Mouse (Mus musculus) MEL (cell line): ENCODE results near the gene Klk1b5. TPM values are rescaled to one million over a fixed set of nuclear protein-coding genes. Genes with fewer than 3 reads are reported as not detected.
"Not testable (repeated sequence)": the region's sequence is repeated elsewhere in the genome, so short reads cannot be mapped to it uniquely, and the experiment has no call there.

Source experiments
- DNase-seq: peaks from one replicate; pipeline ENCODE4 v3.0.0; 2011; ENCODE audit warnings: low read depth, low spot score
- H3K27ac ChIP-seq: 2 replicates; pipeline ENCODE4 v1.5.1; 2012; ENCODE audit warnings: low read depth, mild to moderate bottlenecking, control low read depth, low read length, moderate library complexity; ENCODE audit not compliant: control insufficient read depth
- H3K27me3 ChIP-seq, 2 experiments: fragments of 150-350 bp in 1 of 2; sonication (generic) in 1 of 2; 2 replicates each; pipeline ENCODE4 v1.6.1; 2012; ENCODE audit warnings: low read length in 2 of 2, mild to moderate bottlenecking in 2 of 2, improper control_type of control experiment in 1 of 2, moderate library complexity in 1 of 2; ENCODE audit not compliant: insufficient read depth in 2 of 2, control insufficient read depth in 1 of 2
- H3K36me3 ChIP-seq, 2 experiments: 2 replicates each; pipeline ENCODE4 v1.6.1; 2012 to 2014; ENCODE audit warnings: low read length in 2 of 2, improper control_type of control experiment in 1 of 2, inconsistent platforms in 1 of 2, mild to moderate bottlenecking in 1 of 2; ENCODE audit not compliant: insufficient read depth in 2 of 2, control insufficient read depth in 1 of 2
- H3K4me1 ChIP-seq, 2 experiments: fragments of 150-350 bp in 1 of 2; sonication (generic) in 1 of 2; 2 replicates each; pipeline ENCODE4 v1.6.1; 2012; ENCODE audit warnings: low read length in 2 of 2, improper control_type of control experiment in 1 of 2, mild to moderate bottlenecking in 1 of 2; ENCODE audit not compliant: insufficient read depth in 2 of 2, control insufficient read depth in 1 of 2
- H3K4me3 ChIP-seq, 2 experiments: fragments of 150-350 bp in 1 of 2; sonication (generic) in 1 of 2; 2 replicates each; pipeline ENCODE4 v1.5.1; 2012; ENCODE audit warnings: low read depth in 2 of 2, low read length in 2 of 2, mild to moderate bottlenecking in 2 of 2, moderate library complexity in 2 of 2, control low read depth in 1 of 2, improper control_type of control experiment in 1 of 2; ENCODE audit not compliant: control insufficient read depth in 1 of 2, insufficient read depth in 1 of 2
- H3K79me2 ChIP-seq: 2 replicates; pipeline ENCODE4 v1.6.1; 2012; ENCODE audit warnings: mild to moderate bottlenecking, low read length, moderate library complexity; ENCODE audit not compliant: control insufficient read depth, poor library complexity, insufficient read depth
- H3K9ac ChIP-seq: 2 replicates; pipeline ENCODE4 v1.6.1; 2012; ENCODE audit warnings: low read depth, mild to moderate bottlenecking, control low read depth, low read length, moderate library complexity; ENCODE audit not compliant: control insufficient read depth, poor library complexity, severe bottlenecking
- H3K9me3 ChIP-seq: fragments of 150-350 bp; sonication (generic); replicated peaks from 2 replicates; pipeline ENCODE4 v1.6.1; 2012; ENCODE audit warnings: mild to moderate bottlenecking, low read length, improper control_type of control experiment, moderate library complexity; ENCODE audit not compliant: insufficient read depth
- CHD2 ChIP-seq: IDR thresholded peaks from 2 replicates; pipeline ENCODE4 v1.6.1; 2011; ENCODE audit warnings: low read length, improper control_type of control experiment
- ELF1 ChIP-seq: IDR thresholded peaks from 2 replicates; pipeline ENCODE4 v1.6.1; 2014; ENCODE audit warnings: low read depth, mild to moderate bottlenecking, inconsistent platforms, low read length, improper control_type of control experiment, moderate library complexity
- EP300 ChIP-seq, 2 experiments: IDR thresholded peaks; 2 replicates each; pipeline ENCODE4 v1.6.1; 2011; ENCODE audit warnings: improper control_type of control experiment in 2 of 2, low read length in 2 of 2, low read depth in 1 of 2, mild to moderate bottlenecking in 1 of 2
- ETS1 ChIP-seq: IDR thresholded peaks from 2 replicates; pipeline ENCODE4 v1.6.1; 2012; ENCODE audit warnings: low read depth, mild to moderate bottlenecking, inconsistent platforms, low read length, improper control_type of control experiment, moderate library complexity
- GATA1 ChIP-seq: IDR thresholded peaks from 2 replicates; pipeline ENCODE4 v1.6.1; 2011; ENCODE audit warnings: low read depth, low read length, improper control_type of control experiment
- HCFC1 ChIP-seq: IDR thresholded peaks from 2 replicates; pipeline ENCODE4 v1.6.1; 2012; ENCODE audit warnings: low read depth, mild to moderate bottlenecking, inconsistent platforms, low read length, improper control_type of control experiment, moderate library complexity
- JUND ChIP-seq: IDR thresholded peaks from 2 replicates; pipeline ENCODE4 v1.6.1; 2011; ENCODE audit warnings: low read depth, mild to moderate bottlenecking, improper control_type of control experiment, low read length
- KAT2A ChIP-seq: conservative IDR thresholded peaks from 2 replicates; pipeline ENCODE4 v1.6.1; 2012; ENCODE audit warnings: low read depth, low read length, improper control_type of control experiment, inconsistent platforms
- MEF2A ChIP-seq: IDR thresholded peaks from 2 replicates; pipeline ENCODE4 v1.6.1; 2014; ENCODE audit warnings: low read depth, mild to moderate bottlenecking, inconsistent platforms, low read length, improper control_type of control experiment; ENCODE audit not compliant: poor library complexity, insufficient replicate concordance, severe bottlenecking; ENCODE audit errors: extremely low read depth
- RCOR1 ChIP-seq: IDR thresholded peaks from 2 replicates; pipeline ENCODE4 v1.6.1; 2012; ENCODE audit warnings: low read depth, mild to moderate bottlenecking, inconsistent platforms, low read length, improper control_type of control experiment
- TAL1 ChIP-seq: IDR thresholded peaks from 2 replicates; pipeline ENCODE4 v1.6.1; 2012; ENCODE audit warnings: mild to moderate bottlenecking, inconsistent platforms, low read length, moderate library complexity, mixed read lengths
- TCF12 ChIP-seq: IDR thresholded peaks from 2 replicates; pipeline ENCODE4 v1.6.1; 2014; ENCODE audit warnings: low read depth, mild to moderate bottlenecking, inconsistent platforms, low read length, improper control_type of control experiment, moderate library complexity
- UBTF ChIP-seq: IDR thresholded peaks from 2 replicates; pipeline ENCODE4 v1.6.1; 2012; ENCODE audit warnings: low read depth, mild to moderate bottlenecking, inconsistent platforms, low read length, improper control_type of control experiment, moderate library complexity, borderline replicate concordance; ENCODE audit not compliant: insufficient read depth
- ZC3H11A ChIP-seq: IDR thresholded peaks from 2 replicates; pipeline ENCODE4 v1.6.1; 2012; ENCODE audit warnings: low read depth, mild to moderate bottlenecking, inconsistent platforms, low read length, improper control_type of control experiment
- polyA plus RNA-seq, 2 experiments: library from polyadenylated mRNA; stranded (reverse) in 1 of 2; unstranded in 1 of 2; fragments of >175 nt in 1 of 2; fragments of >200 nt in 1 of 2; gene quantifications; 2 replicates each; pipeline versions ENCODE4 v1.2.1 to v1.2.4; 2012; ENCODE audit warnings: low replicate concordance in 2 of 2, low read depth in 1 of 2; ENCODE audit not compliant: insufficient read length in 2 of 2, insufficient read depth in 1 of 2, missing spikeins in 1 of 2
- total RNA-seq: library from RNA; depleted of rRNA; stranded (reverse); fragments of 300-350 nt; gene quantifications from 2 replicates; pipeline ENCODE4 v1.2.3, GENCODE M21; 2012

The Klk1b5 gene
- total and polyA plus RNA-seq, 3 experiments = not detected

DNA sequence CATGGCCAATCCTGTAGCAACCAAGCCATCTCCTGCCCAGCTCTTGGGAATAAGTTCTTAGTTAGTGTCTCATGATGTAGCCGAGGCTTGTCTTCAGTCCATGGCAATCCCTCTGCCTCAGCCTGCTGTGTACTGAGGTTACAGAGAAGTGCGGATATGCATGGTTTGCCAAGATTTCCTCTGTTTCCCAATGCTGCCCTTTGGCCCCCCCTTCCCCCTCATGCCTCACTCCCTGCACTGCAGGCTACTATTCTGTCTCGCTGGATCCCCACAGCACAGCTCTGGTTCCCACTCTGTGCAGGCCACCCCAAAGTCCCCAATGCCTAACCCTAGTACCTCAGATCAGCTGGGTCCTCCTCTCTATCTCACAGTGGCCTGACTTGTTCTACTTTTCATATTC lies 7.4 kb upstream of the Klk1b5 start:
- no peaks in the 10 kb centered on the region for H3K36me3 ChIP-seq
- no peak for DNase-seq
- H3K27ac ChIP-seq = no peak overlapping the region
- H3K4me3 ChIP-seq = no peak overlapping the region
- H3K4me1 ChIP-seq = no peaks in the 10 kb centered on the region
- H3K9ac ChIP-seq = no peak overlapping the region
- H3K79me2 ChIP-seq = no peaks in the 10 kb centered on the region
- H3K27me3 ChIP-seq = no peaks in the 10 kb centered on the region
- no peak for TF ChIP-seq ZC3H11A
- no peak for TF ChIP-seq ELF1
- no peak for TF ChIP-seq KAT2A
- TF ChIP-seq CHD2 = no peak
- TF ChIP-seq HCFC1 = no peak
- TF ChIP-seq UBTF = no peak
- no peak for TF ChIP-seq TAL1
- TF ChIP-seq JUND = no peak
- TF ChIP-seq GATA1 = no peak
- TF ChIP-seq ETS1 = no peak
- TF ChIP-seq MEF2A = no peak
- TF ChIP-seq, all 39 proteins: peak for 0
- no peaks in the 10 kb centered on the region for H3K9me3 ChIP-seq

DNA sequence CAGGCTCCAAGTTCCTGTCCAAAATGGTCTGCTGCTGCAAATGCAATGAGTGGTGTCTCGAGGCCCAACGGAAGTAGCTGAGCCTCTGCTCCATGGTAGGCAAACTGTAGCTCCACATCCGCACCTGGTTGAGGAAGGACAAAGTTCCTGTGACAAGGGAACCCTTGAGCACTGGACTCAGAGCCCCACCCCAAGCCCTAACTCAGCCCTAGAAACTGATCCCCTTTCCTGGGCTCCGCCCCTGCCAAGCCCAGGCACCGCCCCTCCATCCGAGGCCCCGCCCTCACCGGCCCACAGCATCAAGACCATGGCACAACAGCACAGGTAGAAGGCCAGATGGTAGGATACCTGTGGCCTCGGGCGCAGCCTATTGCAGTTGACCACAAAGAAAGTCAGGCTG lies 5.9 kb downstream of the Klk1b5 start:
- H3K36me3 ChIP-seq, H3K4me3 ChIP-seq, H3K79me2 ChIP-seq, H3K27me3 ChIP-seq, H3K9ac ChIP-seq, H3K27ac ChIP-seq, H3K9me3 ChIP-seq: not testable (repeated sequence)
- DNase-seq = peak; percentile 41
- H3K4me1 ChIP-seq = peaks cover 0 to 18% of the 10 kb centered on the region in 2 experiments; a peak in 2 of 4 replicates

DNA sequence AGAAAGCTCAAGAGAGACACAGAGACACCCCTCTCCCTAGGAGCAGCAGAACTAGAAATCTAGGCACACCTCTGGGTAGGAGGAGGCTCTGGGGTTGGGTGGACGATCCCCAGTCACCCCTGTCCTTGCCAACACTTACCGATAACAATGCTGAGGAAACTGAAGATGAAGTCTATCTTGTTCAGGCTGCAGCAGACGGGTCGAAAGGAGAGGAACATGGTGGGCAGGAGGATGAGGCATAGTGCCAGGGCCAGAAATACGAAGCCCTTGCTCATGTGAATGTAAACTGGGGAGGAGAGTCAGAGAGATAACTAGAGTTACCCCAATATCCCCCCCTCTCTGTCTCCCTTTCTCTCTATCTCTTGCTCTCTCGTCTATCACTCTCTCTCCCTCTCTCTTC lies 6.6 kb downstream of the Klk1b5 start:
- H3K79me2 ChIP-seq, H3K36me3 ChIP-seq, H3K9me3 ChIP-seq, H3K9ac ChIP-seq, H3K27me3 ChIP-seq, H3K4me3 ChIP-seq: not testable (repeated sequence)
- TF ChIP-seq TCF12 (peak; percentile 62; the same call in 1 of the 2 replicates), EP300 (IDR thresholded peaks at IDR 0.05; ENCODE audit: low read depth in 1 of 2, low read length in 2 of 2) (peak in 1 of 2 experiments; percentile 41; a peak in 1 of 4 replicates), RCOR1 (peak; percentile 33; the same call in 1 of the 2 replicates), ETS1 (peak; percentile 33; the same call in 1 of the 2 replicates), GATA1 (peak; percentile 56)
- peak; percentile 70 for DNase-seq
- Histone ChIP-seq H3K27ac (peak overlapping the region; percentile 20), H3K4me1 (peaks cover 0 to 18% of the 10 kb centered on the region in 2 experiments; a peak in 2 of 4 replicates)
